Mouse (Mus musculus) kidney, postnatal 4 days (tissue): Measurements from ENCODE around the gene Spout1.
A peak's percentile ranks its signal among the peaks of the same experiment; 100 is the strongest.
"Not testable (repeated sequence)": the region's sequence is repeated elsewhere in the genome, so short reads cannot be mapped to it uniquely, and the experiment has no call there.

Experiments used
- DNase-seq, 2 experiments: peaks; one replicate each; pipeline ENCODE4 v3.0.0; 2021; ENCODE audit warnings: mixed read lengths in 2 of 2

Spout1 gene

DNA sequence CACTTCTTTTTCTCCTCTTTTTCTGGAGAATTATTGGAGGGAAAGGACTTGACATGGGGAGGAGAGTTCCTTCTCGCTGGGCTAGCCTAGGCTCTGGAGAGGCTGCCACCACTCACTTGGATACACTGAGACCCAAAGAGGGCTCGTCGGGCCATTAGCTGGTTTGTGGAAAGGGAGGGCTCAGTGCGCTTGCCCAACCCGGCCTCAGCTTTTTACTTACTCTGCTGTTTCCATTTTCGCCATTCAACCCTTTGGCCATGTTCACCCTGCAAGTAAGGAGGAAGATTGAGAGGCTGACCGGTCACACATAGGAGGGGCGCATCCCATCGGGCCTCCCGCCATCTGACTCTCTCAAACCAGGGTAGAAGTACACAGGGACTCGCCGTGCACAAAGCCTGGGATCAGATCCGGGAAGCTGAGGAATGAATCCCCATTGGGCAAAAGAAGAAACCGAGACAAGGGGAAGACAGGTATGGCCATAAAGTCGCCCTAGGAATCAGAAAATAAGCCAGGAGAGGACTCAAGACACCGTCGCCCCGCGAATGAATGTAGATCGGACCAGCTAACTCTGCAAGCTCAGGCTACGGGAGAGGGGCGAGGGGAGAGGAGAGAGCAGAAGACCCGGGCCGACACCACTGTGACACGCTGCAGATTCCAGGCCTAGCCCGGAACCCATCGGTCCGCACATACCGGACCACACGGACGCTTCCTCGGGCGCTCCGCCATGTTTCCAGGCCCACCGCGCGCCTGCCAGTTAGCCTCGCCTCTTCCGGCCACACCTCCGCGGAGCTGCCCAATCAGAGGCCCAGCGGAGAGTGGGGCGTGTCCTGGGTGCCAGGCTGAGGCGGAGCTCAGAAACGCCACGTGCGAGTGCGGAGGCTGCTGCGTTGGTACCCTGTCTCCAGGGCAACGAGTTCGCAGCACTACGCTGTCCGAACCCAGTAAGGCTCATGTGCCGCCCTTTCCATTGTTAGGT lies at the start of gene Spout1:
Gene Spout1 (minus strand): TSS at position 760 of the 976 bp plus-strand sequence.
- DNase-seq: peak; percentile 97 to 98

DNA sequence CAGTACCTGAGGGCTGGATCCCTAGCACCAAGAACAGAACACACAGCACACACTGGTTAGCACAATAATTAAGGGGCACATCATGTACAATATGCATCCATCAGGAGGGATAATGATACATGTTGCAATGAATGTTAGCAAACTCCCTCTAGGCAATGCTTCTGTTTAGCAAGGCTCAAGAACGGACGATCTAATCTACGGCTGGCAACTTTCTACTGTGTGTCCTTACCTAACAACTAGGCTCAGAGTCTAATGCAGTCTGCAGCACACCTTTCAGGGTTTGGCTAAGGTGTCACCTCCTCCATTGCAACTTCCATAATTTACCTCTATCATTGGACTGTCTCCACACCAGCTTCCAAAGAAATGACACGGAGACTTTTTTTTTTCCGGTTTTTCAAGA lies 38.0 kb upstream of the Spout1 start:
- DNase-seq: no peak

DNA sequence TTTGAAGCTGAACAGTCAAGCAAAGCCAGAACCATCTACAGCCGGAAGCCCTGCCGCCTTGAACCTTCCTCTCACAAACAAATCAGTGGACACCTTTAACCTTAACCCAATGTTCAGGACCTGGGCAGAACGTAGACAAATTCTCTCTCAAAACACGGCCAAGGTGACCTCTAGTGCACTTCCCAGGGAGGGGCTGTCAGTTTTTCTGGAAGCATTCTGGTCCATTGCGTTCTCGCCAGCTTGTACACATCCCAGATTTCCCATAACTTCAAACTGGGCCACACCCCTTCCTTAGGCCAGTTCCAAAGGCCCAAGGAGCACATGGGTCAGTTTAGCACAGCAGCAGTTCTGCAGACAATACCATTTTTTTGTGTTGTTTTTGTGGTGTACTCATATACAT lies 37.2 kb upstream of the Spout1 start:
- DNase-seq: no peak

DNA sequence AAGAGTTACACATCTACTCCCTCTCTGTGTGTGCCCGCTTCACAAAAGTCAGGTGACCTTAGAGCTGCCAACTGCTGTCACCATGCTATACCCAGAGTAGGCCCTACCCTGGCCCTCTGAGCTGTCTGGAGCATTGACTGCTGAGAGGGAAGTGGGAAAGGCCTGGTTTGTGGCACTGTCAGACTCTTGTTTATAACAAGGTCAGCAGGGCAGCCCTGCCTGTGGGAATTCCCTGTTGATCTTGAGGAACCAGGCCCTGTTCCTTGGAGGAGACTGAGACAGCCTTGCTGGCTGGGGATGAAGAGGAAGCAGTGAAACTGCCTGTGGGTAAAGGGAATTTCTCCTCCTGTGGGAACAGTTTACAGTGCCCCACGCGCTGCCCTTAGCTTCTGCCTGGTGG lies 36.5 kb upstream of the Spout1 start:
- DNase-seq: no peak

DNA sequence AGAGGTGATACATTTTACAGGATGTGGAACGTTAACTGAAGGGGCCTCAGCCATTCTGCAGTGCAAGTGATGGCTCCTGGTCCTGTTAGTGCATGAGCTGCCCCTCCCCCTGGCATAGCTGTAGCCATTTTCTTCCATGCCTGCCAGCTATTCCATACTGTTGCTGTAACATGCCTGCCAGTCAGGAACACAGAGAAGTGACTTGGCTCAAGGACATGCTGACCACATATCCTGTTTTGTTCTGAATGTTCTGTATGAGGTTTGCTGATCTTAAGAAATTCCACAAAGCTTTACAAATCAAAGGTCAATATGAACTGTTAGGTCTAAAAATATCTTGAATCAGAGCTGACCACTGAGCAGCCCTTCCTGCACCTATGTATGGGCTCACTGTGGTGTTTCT lies 34.7 kb upstream of the Spout1 start:
- DNase-seq: no peak

DNA sequence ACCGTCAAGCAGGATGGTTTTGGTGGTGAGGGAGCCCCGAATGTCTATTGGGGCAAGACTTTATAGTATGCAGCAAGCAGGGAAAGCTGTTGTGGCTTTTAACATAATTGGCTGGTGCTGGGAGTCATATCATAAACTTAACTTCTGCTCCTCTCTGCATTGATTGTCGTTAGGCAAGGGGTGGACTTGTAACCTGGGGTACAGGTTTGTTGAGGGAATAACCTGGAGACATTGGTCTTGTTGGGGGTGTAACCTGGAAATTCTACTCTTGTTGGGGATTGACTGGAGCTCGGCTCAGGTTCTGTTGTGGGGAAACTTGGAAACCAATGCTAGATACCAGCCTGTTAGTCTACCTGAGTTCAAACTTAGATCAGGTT lies 33.9 kb upstream of the Spout1 start:
- no peak for DNase-seq

DNA sequence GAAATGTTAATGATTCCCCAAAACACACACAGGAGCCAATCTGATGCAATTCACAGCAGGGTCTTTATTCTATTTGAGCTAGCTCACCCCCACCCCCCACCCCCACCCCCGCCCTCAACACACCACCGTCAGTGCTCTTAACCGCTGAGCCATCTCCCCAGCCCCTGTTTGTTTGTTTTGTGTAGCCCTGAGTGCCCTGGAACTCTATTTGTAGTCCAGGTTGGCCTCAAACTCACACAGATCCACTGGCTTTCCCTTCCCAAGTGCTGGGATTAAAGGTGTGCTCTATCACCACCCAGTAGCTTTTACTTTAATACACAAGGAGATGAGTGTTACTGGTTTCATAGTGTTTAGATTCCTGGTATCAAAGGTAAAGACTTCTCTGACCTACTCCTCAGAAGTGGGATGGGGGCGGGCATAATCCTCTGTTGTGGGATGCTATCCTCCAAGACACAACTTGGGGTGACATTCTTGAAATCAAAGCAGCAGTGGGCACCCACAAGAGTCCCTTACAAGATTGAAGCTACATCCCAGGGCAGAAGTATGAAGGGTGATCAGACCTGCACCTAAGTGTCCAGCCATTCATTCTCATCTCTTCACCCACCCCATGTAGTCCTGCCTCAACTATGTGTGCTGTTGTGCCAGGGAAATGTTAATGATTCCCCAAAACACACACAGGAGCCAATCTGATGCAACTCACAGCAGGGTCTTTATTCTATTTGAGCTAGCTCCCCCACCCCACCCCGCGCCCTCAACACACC lies 33.3 kb upstream of the Spout1 start:
- DNase-seq: no peak

DNA sequence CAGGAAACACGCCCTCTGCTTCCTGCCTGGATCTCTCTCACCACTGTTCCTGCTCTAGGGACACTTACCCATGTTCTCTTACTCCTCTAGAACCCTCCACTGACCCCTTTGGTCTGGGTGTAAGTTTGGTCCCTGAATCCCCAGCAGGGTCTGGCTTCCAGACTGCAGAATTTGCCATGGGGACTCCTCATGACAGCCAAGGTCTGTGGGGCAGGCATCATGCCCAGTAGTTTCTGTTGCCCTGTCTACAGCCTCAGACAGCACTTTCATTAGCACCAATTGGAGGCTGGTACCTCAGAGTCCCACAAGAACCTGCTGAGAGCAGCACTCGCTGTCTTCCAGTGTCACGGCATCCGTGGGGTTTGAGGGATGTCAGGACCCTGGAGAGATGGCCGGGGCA lies 29.6 kb upstream of the Spout1 start:
- no peak for DNase-seq

DNA sequence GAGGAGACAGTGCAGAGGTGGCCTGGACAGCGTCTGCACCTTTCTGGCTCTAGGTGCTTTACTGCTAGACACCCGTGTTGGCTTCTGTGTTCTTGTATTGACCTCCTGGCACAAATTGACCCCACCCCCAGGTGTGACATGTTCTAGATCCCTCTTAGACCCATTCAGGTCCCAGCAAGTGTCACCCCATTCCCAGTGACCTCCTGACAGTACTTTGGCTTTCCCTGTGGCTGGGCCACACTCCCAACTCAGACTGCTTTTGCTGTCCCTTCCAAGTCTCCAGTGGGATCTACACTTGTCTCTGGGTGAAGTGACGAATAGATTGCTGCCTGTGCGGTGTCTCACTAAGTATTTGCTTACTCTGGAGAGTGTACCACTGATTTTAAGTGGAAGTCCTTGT lies 29.1 kb upstream of the Spout1 start:
- no peak for DNase-seq

DNA sequence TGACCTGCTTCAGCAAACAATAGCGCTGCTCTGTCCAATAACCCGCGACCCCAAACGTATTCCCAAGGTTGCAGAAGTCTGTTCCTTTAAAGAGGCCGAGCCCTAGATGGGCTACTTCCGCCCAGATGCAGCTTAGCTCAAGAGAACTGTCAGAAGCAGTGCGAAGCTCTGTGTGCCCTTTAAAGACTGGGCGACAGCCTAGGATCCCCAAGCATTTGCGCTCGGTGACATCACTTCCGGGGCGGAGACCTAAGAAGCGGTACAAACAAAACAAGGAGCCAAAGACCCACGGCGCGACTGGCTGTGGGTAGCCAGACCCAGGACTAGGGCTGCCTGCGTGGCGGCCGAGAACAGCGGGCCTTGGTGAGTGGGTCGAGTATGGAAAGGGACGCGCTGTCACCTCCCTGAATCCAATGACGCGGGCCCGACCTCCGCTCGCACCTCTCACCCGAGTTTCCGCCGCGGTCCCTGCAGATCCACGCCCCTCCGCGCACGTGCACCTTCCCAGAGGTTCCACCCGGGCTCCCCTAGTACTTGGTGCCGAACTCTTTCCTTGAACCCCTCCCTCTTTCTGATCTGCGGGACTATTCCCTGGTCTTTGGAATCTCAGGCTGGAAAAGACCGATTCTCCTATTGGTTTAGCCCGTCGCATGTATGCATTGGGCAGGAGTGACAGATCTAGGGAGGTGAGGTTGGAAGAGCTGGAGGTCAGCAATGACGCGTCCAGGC lies 27.5 kb upstream of the Spout1 start, which contains the start of gene Kyat1:
Gene Kyat1 (minus strand): TSS at position 219 of the 729 bp plus-strand sequence.
- DNase-seq: peak; percentile 97

DNA sequence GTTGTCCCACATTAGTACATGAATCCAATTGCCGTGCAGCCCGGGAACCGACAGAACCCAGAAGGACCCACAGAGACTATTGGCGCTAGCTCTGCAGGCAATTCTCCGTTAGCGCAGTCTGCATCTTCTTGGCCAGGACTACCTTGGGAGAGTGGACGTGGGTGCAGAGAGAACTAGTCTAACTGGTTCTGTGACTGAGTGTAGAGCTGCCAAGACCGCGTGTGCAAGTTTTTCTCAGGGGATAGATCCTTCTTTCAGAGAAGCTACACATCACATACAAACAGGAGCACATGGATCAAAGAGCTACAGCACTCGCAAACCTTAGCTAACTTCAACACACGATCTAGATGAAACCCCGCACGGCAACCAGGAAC lies 27.0 kb upstream of the Spout1 start:
- DNase-seq: no peak

DNA sequence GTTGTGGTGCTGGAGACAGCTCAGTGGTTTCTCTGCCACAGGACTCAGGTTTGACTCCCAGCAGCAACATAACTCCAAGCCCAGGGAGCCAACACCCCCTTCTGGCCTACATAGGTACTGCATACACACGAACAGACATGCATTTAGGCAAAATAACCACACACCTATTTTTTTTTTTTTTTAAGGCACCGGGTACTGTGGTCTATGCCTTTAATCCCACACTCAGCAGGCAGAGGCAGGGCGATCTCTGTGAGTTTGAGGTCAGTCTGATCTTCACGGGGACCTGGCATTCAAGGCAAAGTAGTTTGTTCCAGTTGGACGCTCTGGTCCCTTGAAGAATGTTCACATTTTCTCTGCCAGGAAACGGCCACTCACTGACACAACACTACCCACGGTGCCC lies 25.2 kb upstream of the Spout1 start:
- DNase-seq: peak; percentile 33 to 41

DNA sequence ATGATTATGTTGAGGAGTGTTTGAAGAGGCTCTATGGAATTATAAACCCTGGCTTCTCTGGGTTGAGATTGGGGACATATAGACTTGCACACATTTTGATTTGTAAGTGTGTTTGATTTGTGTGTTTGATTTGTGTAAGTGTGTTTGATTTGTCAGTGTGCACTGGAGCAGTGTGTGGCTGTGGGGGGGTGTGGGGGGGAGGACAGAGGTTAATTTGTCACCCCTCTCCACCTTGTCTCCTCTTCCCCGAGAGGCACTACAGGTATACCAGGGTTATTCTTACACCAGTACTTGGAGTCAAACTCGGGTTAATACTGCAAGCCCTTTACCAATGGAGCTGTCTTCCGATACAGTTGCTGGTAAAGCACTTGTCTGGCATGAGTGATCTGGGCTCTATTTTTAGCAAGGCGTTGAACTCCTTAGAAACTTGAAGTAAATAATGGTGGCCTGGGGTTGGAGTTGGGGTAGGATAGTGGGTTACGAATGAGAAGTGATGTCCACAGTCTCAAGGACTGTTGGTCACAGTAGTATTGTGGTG lies 22.2 kb upstream of the Spout1 start:
- no peak for DNase-seq

DNA sequence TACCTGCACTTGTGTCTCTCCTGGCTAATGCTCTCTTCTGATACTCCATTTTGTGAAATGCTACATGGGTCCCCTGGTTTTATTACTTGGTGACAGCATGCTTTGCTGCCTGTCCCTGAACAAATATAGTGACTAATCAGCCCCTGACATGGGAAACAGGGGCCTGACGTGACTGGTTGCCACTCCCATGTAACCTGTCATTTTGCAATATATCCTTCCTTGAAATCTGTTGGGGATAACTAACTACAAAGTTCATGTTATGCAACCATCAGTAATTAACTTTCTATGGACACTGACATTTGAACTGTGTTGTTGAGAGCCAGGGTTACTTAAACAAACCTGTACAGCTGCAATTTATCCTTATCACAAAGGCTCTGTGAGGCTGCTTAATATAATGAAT lies 21.7 kb upstream of the Spout1 start:
- no peak for DNase-seq

DNA sequence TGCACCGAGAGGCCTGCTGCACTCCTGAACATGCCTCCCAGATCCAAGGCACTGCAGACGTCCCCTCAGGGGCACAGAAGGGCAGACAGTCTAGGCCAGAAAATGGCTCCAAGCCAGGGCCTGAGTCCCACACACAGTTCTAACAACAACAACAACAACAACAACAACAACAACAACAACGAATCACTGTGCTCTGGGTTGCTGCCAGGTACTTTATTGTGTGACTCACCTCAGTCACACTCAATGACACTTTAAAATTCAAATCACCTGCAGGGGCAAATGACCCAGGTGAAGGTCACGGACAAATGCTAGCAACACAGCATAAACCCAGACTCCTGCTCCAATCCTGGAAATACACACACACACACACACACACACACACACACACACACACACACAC lies 19.8 kb upstream of the Spout1 start:
- DNase-seq: no peak

DNA sequence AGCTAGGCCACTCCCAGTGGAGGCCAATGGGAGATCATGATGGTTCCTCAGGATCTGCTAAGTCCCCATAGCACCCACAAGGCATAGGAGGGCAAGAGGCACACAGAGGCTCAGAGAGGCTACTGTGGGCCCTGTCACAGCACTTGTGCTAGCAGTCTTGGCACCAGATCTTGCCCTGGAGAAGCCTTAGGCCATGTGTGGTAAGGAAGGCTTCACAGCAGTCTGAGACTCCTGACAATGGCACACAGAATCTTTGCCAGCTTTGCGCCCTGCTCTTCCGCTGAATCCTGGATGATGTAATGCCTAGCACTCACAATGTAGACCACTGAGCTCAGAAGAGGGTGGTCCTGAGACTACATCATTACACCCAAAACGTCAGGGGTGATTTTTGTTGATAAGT lies 16.4 kb upstream of the Spout1 start:
- DNase-seq: no peak

DNA sequence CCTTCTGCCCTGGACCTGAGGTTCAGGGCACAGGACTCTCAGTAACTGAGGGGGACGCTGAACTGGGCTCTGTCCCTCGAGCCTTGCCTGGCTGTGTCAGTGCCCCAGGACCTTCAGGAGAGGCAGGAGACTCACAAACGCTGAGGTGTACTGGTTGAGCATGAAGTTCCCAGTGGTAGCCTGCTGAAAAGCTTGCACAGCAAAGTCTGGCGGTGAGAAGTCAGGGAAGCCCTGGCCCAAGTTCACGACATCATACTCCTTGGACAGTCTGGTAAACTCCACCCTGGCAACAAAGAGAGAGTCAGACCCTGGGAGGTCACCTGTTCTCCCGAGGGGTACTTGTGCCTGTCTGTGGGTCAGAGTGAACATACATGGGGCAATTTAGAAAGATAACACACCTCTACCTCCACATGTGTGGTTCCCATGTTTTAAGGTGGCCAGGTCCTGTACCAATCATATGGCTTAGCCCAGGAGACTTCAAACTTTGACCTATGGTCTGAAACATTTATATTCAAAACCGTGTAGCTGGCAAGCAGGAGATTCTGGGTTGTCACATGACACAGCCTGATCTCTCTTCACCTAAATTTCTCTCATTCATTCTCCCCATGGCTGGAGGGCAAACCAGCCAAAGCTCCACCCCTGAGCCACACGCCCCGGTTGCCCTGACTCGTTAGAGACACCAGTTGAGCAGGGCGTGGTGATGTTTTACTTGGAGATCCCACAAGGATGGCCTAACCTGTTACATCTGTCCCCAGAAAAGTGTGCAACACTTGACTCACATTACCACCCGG lies 13.7 kb upstream of the Spout1 start:
- DNase-seq: no peak

DNA sequence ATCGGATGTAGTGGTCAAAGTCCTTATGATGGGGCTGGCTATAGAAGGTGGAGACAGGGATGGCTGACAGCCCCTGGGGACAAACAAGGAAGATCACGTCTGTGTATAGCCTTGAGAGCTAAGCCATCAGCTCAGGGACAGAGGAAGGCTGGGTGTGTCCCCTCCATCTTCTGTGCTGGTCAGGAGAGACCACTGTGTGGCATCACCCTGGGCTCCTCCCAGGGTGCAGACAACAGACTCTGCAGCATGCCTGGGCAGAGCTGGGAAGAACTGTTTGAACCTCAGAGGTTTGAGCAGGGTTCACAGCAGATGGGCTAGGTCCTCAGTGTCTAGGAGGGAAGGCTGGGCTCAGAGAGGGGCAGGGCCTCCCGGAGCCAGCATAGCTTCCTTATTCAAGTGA lies 7.4 kb upstream of the Spout1 start:
- no peak for DNase-seq

DNA sequence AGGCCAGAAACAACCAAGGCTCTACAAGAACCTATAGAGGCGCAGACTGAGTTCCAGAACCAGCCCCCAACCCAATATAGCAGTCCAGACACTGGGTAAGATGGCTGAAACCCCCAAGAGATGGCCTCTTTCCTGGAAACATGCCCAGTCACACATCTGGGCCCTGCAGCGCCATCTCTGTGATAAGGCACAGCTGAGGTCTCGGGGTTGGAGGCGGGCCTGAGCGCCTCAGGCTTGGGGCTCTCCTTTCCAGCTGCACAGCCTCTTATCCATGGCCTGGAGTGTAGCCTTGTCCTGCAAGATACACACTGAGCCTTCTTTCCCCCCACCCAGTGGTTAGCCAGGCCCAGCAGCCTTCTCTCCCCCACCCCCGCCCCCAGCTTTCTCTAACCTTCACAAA lies 7.0 kb upstream of the Spout1 start:
- no peak for DNase-seq

DNA sequence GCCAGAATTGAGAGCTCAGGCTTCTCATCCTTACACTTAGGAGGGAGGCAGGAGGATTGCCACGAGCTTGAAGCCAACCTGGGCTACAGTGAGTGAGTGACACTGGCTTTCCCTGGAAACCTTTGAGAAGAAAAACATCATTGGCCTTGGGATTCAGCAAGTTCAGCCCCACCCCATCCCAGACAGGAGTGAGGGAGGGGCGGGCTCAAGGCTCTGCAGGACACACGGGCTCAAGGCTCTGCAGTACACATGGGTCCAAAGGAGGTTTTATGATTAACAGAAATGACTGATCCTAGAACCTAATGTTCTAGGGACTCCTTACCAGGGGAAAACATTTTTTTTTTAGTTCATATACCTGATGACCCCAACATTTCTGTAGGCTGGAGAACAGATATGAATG lies 5.5 kb upstream of the Spout1 start:
- DNase-seq: no peak

DNA sequence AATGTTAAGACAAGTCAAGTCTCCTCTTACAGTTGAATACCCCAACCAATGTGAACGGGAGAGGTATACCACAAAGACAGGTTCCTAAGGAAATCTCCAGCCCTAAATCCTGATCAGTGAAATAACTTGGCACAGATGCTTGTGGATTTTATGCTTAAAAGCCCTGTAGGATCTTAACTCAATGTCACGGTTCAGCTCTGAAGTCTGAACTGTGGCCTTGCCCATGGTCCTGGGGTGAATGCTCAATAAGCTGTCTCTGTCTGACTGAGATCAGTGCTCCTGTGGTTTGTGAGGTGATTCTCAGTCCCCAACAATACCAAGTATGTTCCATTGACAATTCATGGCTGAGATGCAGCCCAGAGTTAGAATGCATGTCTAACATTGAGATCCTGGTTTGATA lies 4.2 kb upstream of the Spout1 start:
- DNase-seq: no peak

DNA sequence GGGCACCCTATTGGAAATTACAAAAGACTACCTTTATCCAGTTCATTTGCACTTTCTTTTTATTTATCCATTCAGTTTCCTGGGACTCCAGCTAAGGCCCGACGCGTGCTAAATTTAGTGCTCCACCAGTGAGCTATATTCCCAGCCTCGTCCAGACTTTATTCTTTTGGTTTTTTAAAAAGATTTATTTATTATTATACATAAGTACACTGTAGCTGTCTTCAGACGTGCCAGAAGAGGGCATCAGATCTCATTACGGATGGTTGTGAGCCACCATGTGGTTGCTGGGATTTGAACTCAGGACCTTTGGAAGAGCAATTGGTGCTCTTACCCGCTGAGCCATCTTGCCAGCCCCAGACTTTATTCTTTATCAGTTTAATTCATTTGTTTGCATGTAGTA lies 452 bp upstream of the Spout1 start:
- not testable (repeated sequence) for DNase-seq
